Mouse (Mus musculus) mammary gland, adult 2 months (tissue): ENCODE results near the gene Efemp1. TPM values are rescaled to one million over a fixed set of nuclear protein-coding genes. Genes with fewer than 3 reads are reported as not detected.

Experiments used
- polyA plus RNA-seq: library from polyadenylated mRNA; depleted of rRNA; stranded (reverse); fragments of >200 nt; gene quantifications from 2 replicates; pipeline ENCODE4 v1.2.3, GENCODE M21; 2012; ENCODE audit warnings: low replicate concordance; rRNA removed

Efemp1 gene
- 116 and 185 TPM in 2 replicates for polyA plus RNA-seq

DNA sequence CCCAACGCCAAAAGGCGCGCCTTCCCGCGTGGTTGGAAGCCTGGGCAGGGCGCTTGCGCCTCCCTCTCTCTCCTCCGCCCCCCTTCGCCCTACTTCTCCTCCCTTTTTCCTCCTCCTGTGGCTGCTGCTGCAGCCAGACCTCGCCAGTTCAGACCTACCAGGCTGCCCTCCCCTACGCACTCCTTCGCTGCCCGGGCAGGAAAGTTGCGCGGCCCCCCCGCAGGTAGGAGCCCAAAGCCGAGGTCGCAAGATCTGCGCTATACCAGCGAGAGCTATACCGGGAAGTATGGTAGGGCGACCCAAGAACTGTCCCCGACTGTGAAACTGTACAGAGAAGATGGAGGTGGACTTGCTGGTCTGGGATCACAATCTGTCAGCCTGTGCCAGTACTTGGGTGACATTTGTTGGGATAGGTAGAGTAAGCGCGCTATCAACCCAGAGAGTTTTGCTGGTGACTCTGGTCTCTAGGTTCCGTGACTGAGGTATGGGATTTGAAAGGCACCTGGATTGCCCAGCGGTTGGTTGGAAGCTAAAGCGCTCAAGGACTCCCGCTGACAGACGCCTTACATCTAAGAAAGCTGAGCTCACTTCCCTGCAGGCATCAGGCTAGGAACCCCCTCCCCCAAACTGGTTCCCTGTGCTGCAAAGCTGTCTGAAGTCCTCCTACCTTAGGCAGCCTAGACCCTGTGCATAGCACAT is at the start of gene Efemp1:
Gene Efemp1 (plus strand): TSS at position 103 of the 699 bp plus-strand sequence.

